In genomic region chr8:4676586-4676985, GRCm38 (mm10) we compare ENCODE assay signal across 8 mouse cellular contexts.
DNase-seq lines count a peak whose midpoint lies in the region; ATAC-seq and TF ChIP-seq lines count a peak whose summit lies in the region.

No protein-coding gene starts in this region.

- WGBS in heart, embryonic 10.5 days = 87% methylated on average over 7 of the region's 7 CpGs
- 82% methylated on average over 7 of the region's 7 CpGs for WGBS in heart, adult 2 months
- 92% methylated on average over 7 of the region's 7 CpGs for WGBS in forebrain, embryonic 13.5 days
- 90% methylated on average over 7 of the region's 7 CpGs for WGBS in limb, embryonic 13.5 days

- intact Hi-C loops in heart, adult 2 months (cut with DNase I) = loop anchor here (2.0 to 5.0 kb wide), 5 partner anchors 64 to 509 kb away; partner anchors contain the start of genes Cers4, Evi5l, Gm49320 and Map2k7

- peaks cover 10% of the 10 kb centered on the region; the same call in 1 of the 2 replicates for H3K9me3 ChIP-seq in heart, embryonic 10.5 days
- H3K9me3 ChIP-seq in forebrain, embryonic 13.5 days (replicated peaks) = no peaks in the 10 kb centered on the region; the same call in none of the 2 replicates
- H3K9me3 ChIP-seq in limb, embryonic 13.5 days = peaks cover 4% of the 10 kb centered on the region; the same call in 1 of the 2 replicates

- no peak for TF ChIP-seq POLR2A in heart, adult 2 months (IDR thresholded peaks at IDR 0.05; ENCODE audit: insufficient read depth, low read depth, low read length)
- TF ChIP-seq POLR2A in testis, adult 2 months (IDR thresholded peaks at IDR 0.05; ENCODE audit: control insufficient read depth, low read depth, low read length) = no peak

- no peak for ATAC-seq in forebrain, embryonic 13.5 days
- no peak for ATAC-seq in limb, embryonic 13.5 days (ENCODE audit: low FRiP score, low read depth)

- H3K36me3 ChIP-seq in heart, embryonic 10.5 days = no peaks in the 10 kb centered on the region
- H3K36me3 ChIP-seq in heart, adult 2 months (ENCODE audit: control insufficient read depth, insufficient read depth, low read length) = no peaks in the 10 kb centered on the region
- H3K36me3 ChIP-seq in forebrain, embryonic 13.5 days (ENCODE audit: poor library complexity, severe bottlenecking) = no peaks in the 10 kb centered on the region
- H3K36me3 ChIP-seq in limb, embryonic 13.5 days = no peaks in the 10 kb centered on the region
- no peaks in the 10 kb centered on the region for H3K36me3 ChIP-seq in testis, adult 2 months (ENCODE audit: control insufficient read depth, insufficient read depth, low read length)

- peak overlapping the region; percentile 54 for H3K4me2 ChIP-seq in forebrain, embryonic 13.5 days
- peak overlapping the region; percentile 60 for H3K4me2 ChIP-seq in limb, embryonic 13.5 days (replicated peaks)

- no peaks in the 10 kb centered on the region for H3K27me3 ChIP-seq in heart, embryonic 10.5 days (ENCODE audit: insufficient read depth, poor library complexity, severe bottlenecking)
- H3K27me3 ChIP-seq in heart, adult 2 months (ENCODE audit: control insufficient read depth, insufficient read depth, low read length) = no peaks in the 10 kb centered on the region
- H3K27me3 ChIP-seq in forebrain, embryonic 13.5 days = no peaks in the 10 kb centered on the region
- no peaks in the 10 kb centered on the region for H3K27me3 ChIP-seq in limb, embryonic 13.5 days
- no peaks in the 10 kb centered on the region for H3K27me3 ChIP-seq in testis, adult 2 months (ENCODE audit: control insufficient read depth, insufficient read depth, low read length)

- H3K9ac ChIP-seq in heart, adult 2 months (ENCODE audit: low read depth, low read length) = no peak overlapping the region
- H3K9ac ChIP-seq in forebrain, embryonic 13.5 days = peak overlapping the region; percentile 81; the same call in 1 of the 2 replicates
- H3K9ac ChIP-seq in limb, embryonic 13.5 days = no peak overlapping the region

- TF ChIP-seq EP300 in heart, adult 2 months (IDR thresholded peaks at IDR 0.05; ENCODE audit: insufficient read depth, low read depth, low read length) = no peak

- H3K27ac ChIP-seq in heart, embryonic 10.5 days = peak overlapping the region; percentile 95; the same call in 1 of the 2 replicates
- H3K27ac ChIP-seq in heart, adult 2 months = no peak overlapping the region; the same call in 1 of the 2 replicates
- H3K27ac ChIP-seq in forebrain, embryonic 13.5 days = peak overlapping the region; percentile 98; the same call in 1 of the 2 replicates
- peak overlapping the region; percentile 97; the same call in 1 of the 2 replicates for H3K27ac ChIP-seq in limb, embryonic 13.5 days
- peak overlapping the region; percentile 59 for H3K27ac ChIP-seq in testis, adult 2 months (ENCODE audit: control insufficient read depth, insufficient read depth, low read depth, low read length)

- H3K79me2 ChIP-seq in heart, adult 2 months (replicated peaks; ENCODE audit: control insufficient read depth, insufficient read depth, low read length) = no peaks in the 10 kb centered on the region

- DNase-seq in heart, embryonic 10.5 days (ENCODE audit: low spot score) = no peak
- DNase-seq in heart, adult 2 months = no peak
- peak; percentile 6 for DNase-seq in thymus, adult 18-20 months
- DNase-seq in thymus, postnatal 25 days = no peak
- DNase-seq in adrenal gland, postnatal 4 days (ENCODE audit: low spot score in 2 of 2) = no peak

- TF ChIP-seq CTCF in heart, adult 2 months (IDR thresholded peaks at IDR 0.05) = no peak
- no peak for TF ChIP-seq CTCF in testis, adult 2 months (IDR thresholded peaks at IDR 0.05; ENCODE audit: control insufficient read depth, insufficient read depth, insufficient replicate concordance, low read depth, low read length)

- H3K4me1 ChIP-seq in heart, embryonic 10.5 days = no peaks in the 10 kb centered on the region
- no peaks in the 10 kb centered on the region for H3K4me1 ChIP-seq in heart, adult 2 months (ENCODE audit: control insufficient read depth, insufficient read depth, low read length)
- H3K4me1 ChIP-seq in forebrain, embryonic 13.5 days = peaks cover 5% of the 10 kb centered on the region; the same call in 1 of the 2 replicates
- peaks cover 6% of the 10 kb centered on the region for H3K4me1 ChIP-seq in limb, embryonic 13.5 days
- peaks cover 2% of the 10 kb centered on the region for H3K4me1 ChIP-seq in testis, adult 2 months (ENCODE audit: control insufficient read depth, insufficient read depth, low read length)

- H3K4me3 ChIP-seq in heart, embryonic 10.5 days = peak overlapping the region; percentile 66
- H3K4me3 ChIP-seq in heart, adult 2 months = no peak overlapping the region; the same call in 1 of the 2 replicates
- peak overlapping the region; percentile 65 for H3K4me3 ChIP-seq in forebrain, embryonic 13.5 days
- H3K4me3 ChIP-seq in limb, embryonic 13.5 days = peak overlapping the region; percentile 67
- H3K4me3 ChIP-seq in testis, adult 2 months (ENCODE audit: control insufficient read depth, low read depth, low read length) = peak overlapping the region; percentile 30

Comparison
In these comparisons a context has a peak if more than half of its experiments do, and no peak if none do; other contexts are left out.
1. DNase-seq: peak in thymus, adult 18-20 months (2 of 2); none in heart, embryonic 10.5 days (single experiment), heart, adult 2 months (0 of 2), thymus, postnatal 25 days (single experiment) and adrenal gland, postnatal 4 days (0 of 2).